Mouse (Mus musculus) urinary bladder, postnatal 25 days (tissue): Measurements from ENCODE around the gene Ksr2.

Experiments
- DNase-seq: peaks from one replicate; pipeline ENCODE4 v3.0.0; 2022; ENCODE audit warnings: low spot score

Gene Ksr2

DNA sequence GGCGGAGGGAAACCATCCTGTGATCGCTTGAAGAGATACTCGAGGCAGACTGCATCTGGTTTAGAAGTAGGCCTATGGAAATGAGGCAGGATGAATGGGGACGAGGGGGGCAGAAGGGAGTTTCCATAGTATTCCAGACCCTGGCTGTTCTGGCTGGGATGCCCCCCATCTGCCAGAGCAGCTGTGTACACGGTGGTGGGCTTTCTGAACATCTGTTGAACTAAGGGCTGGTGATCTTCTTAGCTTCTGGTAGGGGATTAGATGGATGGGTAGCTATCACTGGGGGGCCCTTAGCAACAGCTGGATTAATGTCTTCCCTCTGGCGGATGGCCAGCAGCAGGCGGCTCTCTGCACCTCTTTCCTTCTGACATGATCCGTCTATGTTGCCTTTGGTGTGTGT is 276.0 kb downstream of the Ksr2 start:
- DNase-seq, result no peak

DNA sequence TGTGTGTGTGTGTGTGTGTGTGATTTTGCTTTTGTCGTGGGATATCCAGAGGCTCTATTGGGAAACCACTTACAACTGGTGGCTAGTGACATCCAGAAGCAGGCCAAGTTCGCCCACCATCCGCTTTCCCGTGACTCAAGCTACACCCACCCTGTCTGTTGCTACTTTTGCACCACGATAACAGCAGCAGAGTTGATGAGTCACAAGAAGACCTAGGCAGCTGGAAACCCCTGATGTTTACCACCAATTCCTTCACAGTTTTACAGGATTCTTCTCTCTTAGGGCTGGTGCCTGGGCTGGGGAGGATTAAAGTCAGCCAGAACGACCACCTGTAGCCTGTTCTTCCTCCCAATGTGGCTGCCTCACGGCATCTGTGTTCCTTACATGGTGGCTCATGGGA is 277.5 kb downstream of the Ksr2 start:
- DNase-seq, result no peak

DNA sequence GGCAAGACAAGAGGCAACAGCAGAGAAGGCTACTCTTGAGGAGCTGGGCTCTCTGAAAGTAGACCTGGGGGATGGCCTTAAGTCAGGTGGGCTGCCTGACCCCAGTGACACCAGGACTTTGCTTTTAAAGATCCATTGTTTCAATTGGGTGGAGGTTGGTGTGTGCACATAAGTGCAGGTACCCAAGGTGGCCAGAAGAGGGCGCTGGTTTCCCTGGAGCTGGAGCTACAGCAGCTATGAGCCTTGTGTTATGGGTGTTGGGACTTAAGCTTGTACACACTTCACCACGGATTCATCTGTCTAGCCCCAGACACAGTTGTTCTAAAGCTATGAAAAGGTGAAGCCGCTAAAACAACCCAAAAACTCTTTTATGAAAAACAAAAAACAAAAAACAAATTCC is 279.8 kb downstream of the Ksr2 start:
- no peak for DNase-seq

DNA sequence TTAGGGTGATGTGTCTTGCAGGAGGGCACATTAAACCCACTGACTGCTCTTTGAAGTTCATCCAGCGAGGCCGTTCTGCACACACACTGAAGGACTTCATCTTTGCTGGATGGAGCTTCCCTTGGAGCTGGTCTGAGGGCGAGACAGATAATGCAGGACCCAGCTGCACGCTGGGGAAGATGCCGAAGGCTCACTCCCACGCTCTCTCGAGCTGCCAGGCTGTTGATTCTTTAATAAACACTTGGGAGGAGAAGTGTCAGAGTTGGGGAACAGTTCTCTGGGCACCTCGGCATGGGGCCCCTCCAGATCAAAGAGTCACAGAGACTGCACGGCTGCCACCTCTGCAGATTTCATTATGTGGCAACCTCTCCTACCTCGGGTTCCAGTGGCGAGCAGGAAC is 280.8 kb downstream of the Ksr2 start:
- DNase-seq, result no peak

DNA sequence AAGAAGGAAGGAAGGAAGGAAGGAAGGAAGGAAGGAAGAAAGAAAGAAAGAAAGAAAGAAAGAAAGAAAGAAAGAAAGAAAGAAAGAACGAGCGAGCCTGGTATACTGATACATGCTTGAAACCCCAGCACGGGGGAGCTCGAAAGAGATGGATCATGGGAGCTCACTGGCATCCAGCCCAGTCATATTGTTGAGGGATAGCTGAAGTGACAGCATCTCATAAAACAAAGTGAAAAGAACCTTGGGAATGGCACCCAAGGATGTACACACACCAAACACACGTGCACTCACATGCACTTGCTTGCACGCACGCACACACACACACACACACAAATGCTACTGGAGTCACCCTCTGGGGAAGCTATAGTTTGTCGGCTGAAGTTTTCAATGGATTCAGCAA is 282.6 kb downstream of the Ksr2 start:
- no peak for DNase-seq

DNA sequence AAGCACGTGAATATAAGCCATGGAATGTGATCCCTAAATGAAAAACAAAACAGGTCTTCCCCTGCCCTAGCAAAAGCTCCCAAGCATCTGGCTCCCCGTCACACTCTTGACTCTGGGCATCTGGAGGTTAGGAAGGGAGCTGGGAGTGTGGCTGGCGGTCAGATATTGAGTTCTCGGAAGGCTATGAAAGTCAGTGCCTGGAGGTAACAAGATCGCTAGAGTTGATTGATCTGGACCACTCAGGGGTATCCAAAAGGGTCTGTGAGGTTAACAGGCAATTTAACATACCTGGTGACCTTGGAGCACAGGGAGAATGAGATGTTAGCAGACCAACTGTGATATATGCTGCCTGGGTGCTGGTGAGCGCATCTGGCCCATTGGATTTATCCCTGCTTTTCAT is 283.8 kb downstream of the Ksr2 start:
- DNase-seq, result no peak

DNA sequence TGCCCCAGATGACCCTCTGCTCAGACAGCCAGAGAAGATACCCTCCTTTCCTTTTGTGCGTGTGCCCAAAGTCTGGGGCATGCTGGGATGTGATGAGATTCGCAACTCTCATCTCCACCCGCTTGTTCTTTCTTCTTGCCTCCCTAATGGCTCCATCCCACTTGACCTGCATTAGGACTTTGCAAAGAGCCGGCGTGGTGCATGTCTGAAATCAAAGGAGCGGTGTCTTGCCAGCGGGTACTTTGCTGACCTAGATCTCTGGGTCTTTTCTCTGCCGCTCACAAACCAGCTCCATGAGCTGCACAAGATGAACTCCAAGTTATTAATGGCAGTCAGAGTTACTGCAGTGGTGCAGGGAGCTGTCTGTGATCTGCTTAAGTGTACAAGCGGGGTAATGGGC is 290.6 kb downstream of the Ksr2 start:
- DNase-seq, result no peak

DNA sequence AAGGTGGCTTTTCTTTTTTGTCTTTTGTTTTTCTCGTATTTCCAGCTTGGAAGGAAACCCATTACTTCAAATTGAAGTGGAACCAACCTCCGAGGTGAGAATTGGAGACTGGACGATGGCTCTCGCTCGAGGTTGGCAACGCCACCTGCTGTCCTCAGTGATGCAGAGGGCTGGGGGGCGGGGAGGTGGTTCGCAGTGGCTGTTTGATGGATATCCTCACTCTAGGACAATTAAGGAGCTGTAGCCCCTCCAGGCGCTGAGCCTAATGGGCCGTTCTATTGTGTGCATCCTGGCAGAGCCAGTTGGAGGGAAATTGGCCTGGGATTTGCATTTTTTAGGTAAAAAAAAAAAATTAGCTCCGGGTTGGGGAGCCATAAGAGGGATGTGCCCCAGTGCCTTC is 292.8 kb downstream of the Ksr2 start:
- DNase-seq, result no peak

DNA sequence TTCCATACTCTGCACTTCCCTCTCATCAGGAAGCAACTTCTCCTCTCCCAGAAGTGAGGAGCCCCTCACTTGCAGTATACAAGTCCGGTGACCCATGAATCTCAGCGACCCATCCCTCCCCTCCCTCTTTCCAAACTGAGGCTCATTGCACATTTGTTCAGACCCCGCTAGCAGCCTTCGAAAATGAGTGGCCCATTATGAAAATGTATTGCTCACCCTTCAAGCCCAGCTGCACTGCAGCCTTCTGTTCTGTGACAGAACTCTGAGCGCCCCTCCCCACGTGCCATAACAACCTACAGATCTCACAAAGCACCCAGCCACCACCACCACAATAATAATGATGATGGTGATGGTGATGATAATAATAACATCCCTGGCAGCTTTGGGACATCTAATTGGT is 295.5 kb downstream of the Ksr2 start:
- no peak for DNase-seq

DNA sequence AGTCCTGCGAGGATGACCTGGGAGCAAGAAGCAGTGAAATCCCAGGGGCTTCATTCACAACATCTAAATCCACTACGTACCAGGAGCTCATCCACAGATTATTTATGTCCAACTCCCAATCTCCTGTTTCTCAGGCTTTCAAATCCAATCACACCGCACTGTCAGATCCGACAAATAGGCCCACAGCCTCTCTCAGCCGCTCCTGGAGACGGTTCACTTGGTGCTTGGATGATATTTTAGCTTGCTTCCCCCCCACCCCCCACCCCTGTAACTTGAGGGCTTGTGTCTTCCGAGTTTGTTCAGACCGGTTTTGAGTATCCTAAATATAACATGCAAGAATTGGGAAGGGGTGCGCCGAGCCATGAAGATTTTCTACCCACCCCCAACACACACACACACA is 297.8 kb downstream of the Ksr2 start:
- no peak for DNase-seq

DNA sequence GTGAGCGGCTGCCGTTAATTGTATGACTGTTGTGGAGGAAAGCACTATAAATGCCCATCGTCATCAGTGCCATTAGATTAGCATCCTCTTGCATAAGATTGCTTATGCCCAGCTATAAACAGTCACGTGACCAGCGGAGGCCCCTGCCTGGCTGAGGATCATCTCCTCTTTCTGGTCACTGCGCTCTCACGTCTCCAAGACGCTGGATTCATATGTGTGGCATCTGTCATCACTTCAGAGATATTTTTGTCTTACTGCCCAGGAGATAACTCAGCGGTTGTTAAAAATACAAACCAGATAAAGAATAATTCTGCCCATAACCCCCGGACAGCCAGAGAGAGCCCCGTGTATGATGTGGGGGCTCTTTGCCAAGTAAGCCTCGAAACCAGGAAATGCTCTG is 298.4 kb downstream of the Ksr2 start:
- DNase-seq, result no peak

DNA sequence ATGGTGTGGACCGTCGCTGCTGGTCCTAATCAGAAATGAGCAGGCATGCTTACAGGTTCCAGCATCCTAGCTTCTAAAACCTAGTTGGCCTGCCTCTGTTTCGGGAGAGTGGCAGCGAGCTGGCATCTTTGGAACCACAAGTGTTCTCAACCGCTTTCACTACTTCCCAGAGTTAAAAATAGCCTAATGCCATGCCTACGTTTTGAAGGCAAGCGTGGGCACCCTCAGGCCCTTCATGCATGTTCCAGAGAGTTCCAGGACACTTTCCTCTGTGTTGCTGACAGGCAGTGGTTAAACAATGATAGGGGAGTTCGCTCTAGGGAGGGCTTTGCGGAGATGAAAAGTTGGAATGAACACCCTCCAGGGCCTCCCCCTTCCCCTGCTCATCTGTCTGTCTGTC is 303.3 kb downstream of the Ksr2 start:
- no peak for DNase-seq

DNA sequence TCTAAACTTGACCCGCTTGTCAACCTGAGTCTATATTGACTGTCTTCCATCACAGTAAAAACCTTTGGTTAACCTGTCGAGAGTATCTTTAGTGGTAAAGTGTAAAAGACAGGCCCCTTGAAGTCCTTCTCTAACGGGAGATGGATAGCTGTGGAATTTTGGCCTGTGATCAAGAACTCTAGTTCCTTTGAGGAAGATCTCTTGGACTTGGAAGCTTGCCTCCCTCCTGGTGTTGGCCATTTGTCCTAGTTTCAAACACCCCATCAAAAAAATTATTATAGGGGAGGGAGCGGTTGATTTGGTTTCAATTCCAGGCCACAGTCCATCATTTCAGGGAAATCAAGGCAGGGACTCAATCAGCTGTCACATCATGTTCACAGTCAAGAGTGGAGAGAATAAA is 309.5 kb downstream of the Ksr2 start:
- DNase-seq, result no peak

DNA sequence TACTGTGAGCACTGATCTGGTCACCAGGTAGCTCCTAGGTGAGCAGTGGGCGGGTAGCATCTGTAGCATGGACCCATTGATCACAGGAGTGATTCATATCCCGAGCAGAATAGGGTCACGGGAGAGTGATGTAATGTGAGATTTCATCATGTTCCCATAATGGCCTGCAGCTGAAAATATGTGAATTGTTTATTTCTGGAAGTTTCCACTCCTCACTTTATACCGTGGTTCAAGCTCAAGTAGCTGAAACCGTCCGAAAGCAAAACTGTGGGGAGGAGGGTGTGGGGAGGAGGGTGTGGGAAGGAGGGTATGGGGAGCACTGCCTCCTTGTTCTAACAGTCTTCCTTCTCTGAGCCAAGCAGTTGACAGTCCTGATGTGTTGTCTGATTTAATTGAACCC is 312.7 kb downstream of the Ksr2 start:
- DNase-seq, result no peak

DNA sequence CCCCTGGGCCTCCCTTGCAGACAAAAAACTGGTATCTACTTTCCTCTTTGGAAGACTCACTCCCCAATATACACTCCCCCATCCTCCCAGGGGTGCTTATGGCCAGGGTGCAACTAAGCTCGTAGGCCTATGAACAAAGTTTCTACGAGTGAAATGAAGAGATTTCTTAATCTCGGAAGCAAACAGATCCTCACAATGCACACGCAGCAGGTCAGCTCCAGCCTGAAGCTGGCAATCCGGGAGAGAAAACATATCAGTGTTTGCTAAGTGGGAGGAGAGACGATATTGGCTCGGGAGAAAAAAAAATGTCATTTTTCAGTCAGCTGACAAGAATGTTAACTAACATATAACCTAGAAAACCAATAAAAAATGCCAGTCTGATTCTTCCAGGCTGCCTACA is 313.3 kb downstream of the Ksr2 start:
- no peak for DNase-seq

DNA sequence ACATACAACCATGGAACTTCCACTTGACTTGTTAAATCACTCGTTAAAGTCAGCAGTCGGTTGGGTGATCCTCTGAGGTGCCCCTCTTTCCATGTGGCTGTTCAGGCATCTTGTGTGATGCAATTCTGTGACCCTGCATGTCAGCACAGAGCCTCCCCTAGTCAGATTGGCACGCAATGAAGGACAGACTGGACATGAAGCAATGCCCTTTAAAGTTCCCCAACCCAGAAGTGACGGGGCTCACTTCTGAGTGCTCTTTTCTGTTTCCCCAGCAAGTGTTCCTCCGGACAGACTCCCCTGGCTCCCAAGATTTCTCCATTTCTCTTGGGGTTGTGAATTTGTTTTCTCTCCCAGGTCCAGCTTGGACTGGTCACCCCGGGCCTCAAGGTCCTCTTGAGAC is 317.5 kb downstream of the Ksr2 start:
- no peak for DNase-seq

DNA sequence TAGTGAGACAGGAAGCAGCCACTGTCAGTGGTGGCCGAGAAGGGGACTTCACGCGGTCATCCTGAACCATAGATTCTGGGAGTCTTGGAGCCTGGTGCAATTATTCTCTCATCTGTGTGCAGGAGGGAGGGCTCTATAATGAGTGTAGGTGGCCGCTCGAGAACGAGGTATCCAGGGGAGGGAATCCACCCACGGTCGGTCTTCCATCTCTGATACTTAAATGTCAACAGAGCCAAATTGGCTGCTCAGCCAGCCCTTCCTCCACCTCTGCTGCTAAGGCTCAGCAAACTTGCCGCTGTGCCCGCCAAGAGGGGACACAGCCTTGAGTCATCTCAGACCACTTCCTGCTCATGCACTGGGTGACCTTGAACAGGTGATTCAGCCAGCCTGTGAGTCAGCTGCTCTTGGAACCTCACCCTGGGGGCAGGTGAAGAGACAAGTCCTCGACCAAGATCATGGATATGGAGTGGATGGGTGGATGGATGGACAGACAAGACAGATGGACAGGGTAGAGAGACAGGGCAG is 330.9 kb downstream of the Ksr2 start:
- no peak for DNase-seq

DNA sequence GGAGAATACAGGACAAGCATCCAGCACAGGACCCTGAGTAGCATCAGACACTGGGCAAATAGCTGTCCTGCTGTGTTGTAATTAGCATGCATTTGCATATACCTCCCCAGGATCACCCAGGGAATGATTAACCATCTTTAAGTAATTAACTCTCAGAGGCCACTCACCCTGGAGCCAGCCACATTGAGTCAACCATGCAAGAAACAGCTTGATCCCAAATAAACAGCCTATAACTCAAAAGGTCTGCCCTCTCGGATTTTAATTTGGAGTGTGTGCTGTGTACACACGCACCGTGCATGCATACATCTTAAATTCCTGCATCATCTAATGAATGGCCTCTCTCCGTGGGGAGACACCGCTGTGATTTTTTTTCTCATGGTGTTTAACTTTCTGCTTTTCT is 335.6 kb downstream of the Ksr2 start:
- DNase-seq, result no peak

DNA sequence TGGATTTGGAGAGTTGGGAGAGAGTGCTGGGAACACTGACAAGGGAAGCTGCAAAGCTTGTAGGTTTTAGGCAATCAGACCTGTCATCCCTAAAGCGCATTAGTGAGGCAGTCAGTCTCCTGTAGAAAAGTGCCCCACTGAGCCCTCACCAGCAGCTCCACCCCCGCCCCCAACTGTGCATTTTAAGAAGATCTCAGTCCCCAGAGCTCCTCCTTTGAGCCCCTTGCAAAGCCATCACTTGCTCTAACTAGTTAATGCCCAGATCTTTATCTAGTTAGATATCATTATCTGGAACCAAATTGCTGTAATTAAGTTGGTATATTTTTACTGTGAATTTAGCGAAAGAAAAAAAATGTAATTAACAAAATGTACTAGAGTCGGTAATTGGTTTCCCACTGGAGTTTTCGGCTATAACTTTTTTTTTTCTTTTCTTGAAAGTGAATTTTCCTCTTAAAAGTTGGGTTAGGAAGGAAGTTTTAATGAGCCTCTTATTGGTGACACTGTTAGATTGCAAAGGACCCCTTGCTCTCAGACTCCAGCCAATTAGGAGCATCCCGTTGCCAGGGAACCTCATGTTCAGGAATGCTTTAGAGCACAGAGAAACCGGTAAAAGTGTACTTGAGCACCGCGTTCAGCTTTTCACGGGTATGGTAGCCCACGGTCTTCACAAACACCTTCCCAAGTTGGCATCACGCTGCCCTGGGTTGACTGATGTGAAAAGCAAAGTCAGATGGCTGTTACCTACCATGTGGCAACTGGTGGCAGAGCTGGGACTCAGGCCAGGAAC is 344.1 kb downstream of the Ksr2 start:
- DNase-seq, result no peak

DNA sequence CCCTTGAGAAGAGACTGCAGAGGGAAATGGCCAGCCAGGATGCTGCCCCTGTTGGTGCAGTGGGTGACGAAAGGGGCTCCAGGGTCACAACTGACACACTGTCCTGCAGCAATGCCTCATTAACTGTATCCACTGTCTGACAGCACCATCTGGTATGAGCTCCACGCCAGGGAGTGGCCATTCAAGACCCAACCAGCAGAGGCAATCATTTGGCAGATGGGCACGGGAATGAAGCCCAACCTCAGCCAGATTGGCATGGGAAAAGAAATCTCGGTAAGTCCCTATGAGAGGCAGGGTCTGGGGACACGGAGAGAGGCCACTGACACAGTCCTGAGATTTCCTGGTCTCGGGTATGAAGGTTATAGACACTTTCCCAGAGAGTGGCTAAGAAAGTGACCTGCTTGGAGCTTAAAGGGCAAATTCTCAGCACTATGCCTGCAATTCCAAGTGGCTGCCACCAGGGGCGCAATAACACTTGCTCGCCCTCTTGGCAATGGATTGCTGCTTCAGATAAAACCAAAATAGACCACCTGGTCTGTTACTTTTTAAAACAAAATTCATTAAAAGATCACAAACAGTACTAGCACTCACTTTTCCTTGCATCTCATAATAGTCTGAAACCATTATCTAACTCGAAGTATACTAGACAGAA is 347.5 kb downstream of the Ksr2 start:
- no peak for DNase-seq

DNA sequence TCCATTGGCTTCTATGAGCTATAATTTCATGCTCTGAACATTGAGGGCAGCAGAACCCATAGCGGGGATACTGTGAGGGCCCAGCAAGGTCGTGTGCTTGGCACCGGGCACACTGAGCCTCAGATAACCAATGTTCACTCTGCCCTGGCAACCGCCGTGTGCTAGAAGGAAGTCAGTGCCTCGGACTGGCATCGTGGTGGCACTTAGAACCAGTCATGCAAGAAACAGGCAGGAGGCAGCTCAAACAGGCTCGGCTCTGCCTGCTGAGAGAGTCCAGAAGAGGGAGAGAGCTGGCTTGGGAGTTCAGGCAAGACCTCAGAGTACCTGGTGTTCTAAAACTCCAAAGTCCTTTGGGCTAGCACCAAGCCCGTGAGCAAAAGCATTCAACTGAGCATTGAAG is 350.7 kb downstream of the Ksr2 start:
- no peak for DNase-seq

DNA sequence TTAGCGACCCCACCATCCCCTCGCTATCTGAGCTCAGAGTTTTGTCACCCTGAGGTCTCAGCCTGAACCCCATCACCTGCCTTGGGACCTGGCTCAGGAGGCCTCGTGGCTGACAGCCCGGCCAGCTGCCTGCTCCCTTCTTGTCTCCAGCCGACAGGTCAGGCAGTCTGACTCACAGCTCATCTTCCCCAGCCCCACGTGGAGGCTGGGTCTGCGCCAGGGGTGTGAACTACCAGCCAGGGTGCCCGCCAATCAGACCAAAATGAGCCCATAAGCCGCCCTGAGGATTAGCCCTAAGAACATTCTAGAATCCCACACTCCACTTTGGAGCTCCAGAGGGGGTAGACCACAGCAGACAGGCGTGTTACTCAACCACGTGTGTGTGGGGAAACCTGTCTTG is 365.4 kb downstream of the Ksr2 start:
- no peak for DNase-seq

DNA sequence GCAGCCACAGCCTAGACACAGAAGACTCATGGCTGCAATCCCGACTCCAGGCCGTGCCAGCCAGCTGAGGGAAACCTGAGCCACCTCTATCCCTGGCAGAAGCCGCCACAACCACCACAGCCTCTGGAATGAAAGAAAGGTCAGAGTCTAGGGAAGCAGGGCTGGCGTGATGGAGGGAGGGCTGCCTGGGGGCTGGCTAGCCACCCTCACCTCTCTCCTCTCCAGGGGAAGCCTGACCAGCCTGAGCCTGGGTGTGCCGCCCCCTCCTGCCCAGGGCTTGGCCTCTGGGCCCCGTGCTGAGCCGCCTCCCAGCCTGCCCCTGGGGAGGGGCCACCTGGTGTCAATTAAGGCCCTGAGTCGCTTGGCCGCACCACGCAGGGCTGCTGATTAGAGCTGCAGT is 366.9 kb downstream of the Ksr2 start, which contains the start of gene Nos1:
Nos1 (plus strand) TSS at position 352 of the 400 bp plus-strand sequence.
- DNase-seq, result no peak

DNA sequence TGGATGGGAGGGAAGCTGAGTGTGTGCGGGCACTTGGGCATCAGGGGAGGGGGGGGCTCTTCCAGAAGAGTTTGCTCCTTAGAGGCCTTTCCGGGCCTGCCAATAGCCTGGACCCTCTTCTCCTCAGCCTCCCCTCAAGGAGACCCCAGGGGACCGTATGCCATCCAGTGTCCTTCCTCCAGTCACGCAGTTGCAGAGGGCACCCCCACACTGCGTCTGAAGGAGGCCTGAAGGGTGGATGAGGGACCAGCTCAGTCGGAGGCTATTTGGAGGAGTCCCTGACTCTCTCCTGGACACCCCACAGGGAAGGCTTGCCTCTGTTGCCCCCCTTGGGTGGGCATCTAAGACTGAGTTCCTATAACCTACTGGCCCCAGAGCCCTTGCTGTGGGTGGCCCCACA is 367.4 kb downstream of the Ksr2 start:
- no peak for DNase-seq
